Mouse (Mus musculus) heart, adult 2 months (tissue): ENCODE measurements around the gene Pabpc4l.
"Not testable (repeated sequence)": the region's sequence is repeated elsewhere in the genome, so short reads cannot be mapped to it uniquely, and the experiment has no call there.

ENCODE experiments used
- CTCF ChIP-seq: fragments of 200-600 bp; IDR thresholded peaks from 2 replicates; pipeline ENCODE4 v1.8.1; 2022; ENCODE audit warnings: antibody characterized with exemption, mild to moderate bottlenecking, moderate library complexity
- POLR2A ChIP-seq: fragments of 200-500 bp; IDR thresholded peaks from 2 replicates; pipeline ENCODE4 v1.6.1; 2011; ENCODE audit warnings: mild to moderate bottlenecking, low read depth, low read length, control low read depth; ENCODE audit not compliant: insufficient read depth

GRCm38 (mm10) chr3:46486091-46486490 is 38.1 kb upstream of the Pabpc4l start:
- TF ChIP-seq POLR2A, CTCF: not testable (repeated sequence)
